Mouse (Mus musculus): ENCODE data around the gene Tmem164. TPM values are rescaled to one million over a fixed set of nuclear protein-coding genes. Genes with fewer than 3 reads are reported as not detected.
A peak's percentile ranks its signal among the peaks of the same experiment; 100 is the strongest.
"Not testable (repeated sequence)": the region's sequence is repeated elsewhere in the genome, so short reads cannot be mapped to it uniquely, and the experiment has no call there.

Tmem164 gene
- 14.5 TPM for polyA plus RNA-seq (2012; fragmentation: generic; extraction: Trizol)

- Histone ChIP-seq H3K27me3 (ENCODE audit: control insufficient read depth, insufficient read depth, insufficient read length) (no peaks in the 10 kb centered on the region), H3K4me2 (ENCODE audit: low read depth) (peak within 1 kb of the TSS; percentile 80), H3K4me3 (peak within 1 kb of the TSS; percentile 34), H3ac (ENCODE audit: control insufficient read depth, insufficient read length) (peak within 1 kb of the TSS; percentile 17), H3K79me2 (ENCODE audit: control insufficient read depth, insufficient read depth) (peaks cover 10% of the 10 kb centered on the region), H3K36me3 (ENCODE audit: control insufficient read depth, insufficient read depth) (no peaks in the 10 kb centered on the region)
- no peak for TF ChIP-seq MAX (IDR thresholded peaks at IDR 0.05; ENCODE audit: low read depth)
- no peak for TF ChIP-seq MYOG (IDR thresholded peaks at IDR 0.05; ENCODE audit: control insufficient read depth in 1 of 3, insufficient read depth in 1 of 3, insufficient read length in 2 of 3, low read depth in 2 of 3)
- peak; percentile 61 for TF ChIP-seq POLR2AphosphoS2 (IDR thresholded peaks at IDR 0.05; ENCODE audit: insufficient read length, low read depth)
- no peak for TF ChIP-seq USF1 (IDR thresholded peaks at IDR 0.05; ENCODE audit: low read depth)
- TF ChIP-seq POLR2A (IDR thresholded peaks at IDR 0.05; ENCODE audit: insufficient read length, low read depth): peak; percentile 71
- peak in 1 of 3 experiments; percentile 5 for TF ChIP-seq MYOD1 (IDR thresholded peaks at IDR 0.05; ENCODE audit: control insufficient read depth in 1 of 3, insufficient read length in 2 of 3, low read depth in 2 of 3)
Observed at GRCm38 (mm10) chrX:142681056-142681615, at the start of gene Tmem164. TSS of gene Tmem164 (plus strand) at chrX:142681406.

GRCm38 (mm10) chrX:142632990-142633389 is 48.2 kb upstream of the Tmem164 start:
- H3K27me3 ChIP-seq (ENCODE audit: control insufficient read depth, insufficient read depth, insufficient read length); H3K36me3 ChIP-seq (ENCODE audit: control insufficient read depth, insufficient read depth); H3K79me2 ChIP-seq (ENCODE audit: control insufficient read depth, insufficient read depth); H3ac ChIP-seq (ENCODE audit: control insufficient read depth, insufficient read length); H3K4me2 ChIP-seq (ENCODE audit: low read depth); H3K4me3 ChIP-seq: not testable (repeated sequence)

GRCm38 (mm10) chrX:142647202-142647601 is 34.0 kb upstream of the Tmem164 start:
- no peaks in the 10 kb centered on the region for H3K79me2 ChIP-seq (ENCODE audit: control insufficient read depth, insufficient read depth)
- no peak for TF ChIP-seq POLR2AphosphoS2 (IDR thresholded peaks at IDR 0.05; ENCODE audit: insufficient read length, low read depth)
- no peak for TF ChIP-seq TCF3 (IDR thresholded peaks at IDR 0.05; ENCODE audit: insufficient read length, low read depth)
- TF ChIP-seq SRF (IDR thresholded peaks at IDR 0.05; ENCODE audit: control insufficient read depth, insufficient read length, low read depth): no peak
- TF ChIP-seq CEBPB (IDR thresholded peaks at IDR 0.05; ENCODE audit: insufficient read depth, poor library complexity, severe bottlenecking): no peak
- TF ChIP-seq REST (IDR thresholded peaks at IDR 0.05; ENCODE audit: insufficient read depth, insufficient read length): no peak
- no peak for TF ChIP-seq TCF12 (IDR thresholded peaks at IDR 0.05; ENCODE audit: insufficient read depth, poor library complexity, severe bottlenecking)
- no peaks in the 10 kb centered on the region for H3K36me3 ChIP-seq (ENCODE audit: control insufficient read depth, insufficient read depth)
- H3K4me3 ChIP-seq: no peak overlapping the region
- no peak overlapping the region for H3K4me2 ChIP-seq (ENCODE audit: low read depth)
- H3ac ChIP-seq (ENCODE audit: control insufficient read depth, insufficient read length): no peak overlapping the region
- H3K27me3 ChIP-seq (ENCODE audit: control insufficient read depth, insufficient read depth, insufficient read length): no peaks in the 10 kb centered on the region

- no peaks in the 10 kb centered on the region for H3K36me3 ChIP-seq (ENCODE audit: control insufficient read depth, insufficient read depth)
- no peaks in the 10 kb centered on the region for H3K27me3 ChIP-seq (ENCODE audit: control insufficient read depth, insufficient read depth, insufficient read length)
- TF ChIP-seq REST (IDR thresholded peaks at IDR 0.05; ENCODE audit: insufficient read depth, insufficient read length) (no peak), E2F4 (IDR thresholded peaks at IDR 0.05; ENCODE audit: insufficient read depth) (no peak), MYOG (IDR thresholded peaks at IDR 0.05; ENCODE audit: control insufficient read depth in 1 of 3, insufficient read depth in 1 of 3, insufficient read length in 2 of 3, low read depth in 2 of 3) (no peak), TCF12 (IDR thresholded peaks at IDR 0.05; ENCODE audit: insufficient read depth, poor library complexity, severe bottlenecking) (no peak), POLR2A (IDR thresholded peaks at IDR 0.05; ENCODE audit: insufficient read length, low read depth) (no peak)
- H3K4me3 ChIP-seq: no peak overlapping the region
- H3K4me2 ChIP-seq (ENCODE audit: low read depth): no peak overlapping the region
- no peaks in the 10 kb centered on the region for H3K79me2 ChIP-seq (ENCODE audit: control insufficient read depth, insufficient read depth)
- H3ac ChIP-seq (ENCODE audit: control insufficient read depth, insufficient read length): no peak overlapping the region
Observed at GRCm38 (mm10) chrX:142650117-142650764, 31.0 kb upstream of the Tmem164 start.

- H3ac ChIP-seq (ENCODE audit: control insufficient read depth, insufficient read length): no peak overlapping the region
- TF ChIP-seq MYOG (IDR thresholded peaks at IDR 0.05; ENCODE audit: control insufficient read depth in 1 of 3, insufficient read depth in 1 of 3, insufficient read length in 2 of 3, low read depth in 2 of 3) (no peak), SRF (IDR thresholded peaks at IDR 0.05; ENCODE audit: control insufficient read depth, insufficient read length, low read depth) (no peak), REST (IDR thresholded peaks at IDR 0.05; ENCODE audit: insufficient read depth, insufficient read length) (no peak), USF1 (IDR thresholded peaks at IDR 0.05; ENCODE audit: low read depth) (no peak)
- no peak overlapping the region for H3K4me2 ChIP-seq (ENCODE audit: low read depth)
- no peaks in the 10 kb centered on the region for H3K27me3 ChIP-seq (ENCODE audit: control insufficient read depth, insufficient read depth, insufficient read length)
- no peaks in the 10 kb centered on the region for H3K36me3 ChIP-seq (ENCODE audit: control insufficient read depth, insufficient read depth)
- H3K79me2 ChIP-seq (ENCODE audit: control insufficient read depth, insufficient read depth): no peaks in the 10 kb centered on the region
- no peak overlapping the region for H3K4me3 ChIP-seq
Observed at GRCm38 (mm10) chrX:142664704-142665422, 16.3 kb upstream of the Tmem164 start.

All from myocyte (in vitro differentiated cells).